Mouse (Mus musculus): ENCODE data around the gene Cyp4a32. TPM values are rescaled to one million over a fixed set of nuclear protein-coding genes. Genes with fewer than 3 reads are reported as not detected.
A peak's percentile ranks its signal among the peaks of the same experiment; 100 is the strongest.
"Not testable (repeated sequence)": the region's sequence is repeated elsewhere in the genome, so short reads cannot be mapped to it uniquely, and the experiment has no call there.

Gene Cyp4a32
- total RNA-seq, 2 experiments from 2014 or later = not detected

GRCm38 (mm10) chr4:115655841-115656534 lies 55.2 kb downstream of the Cyp4a32 start:
- not testable (repeated sequence) for ATAC-seq (ENCODE audit: poor library complexity, severe bottlenecking)

- ATAC-seq (ENCODE audit: poor library complexity, severe bottlenecking) = not testable (repeated sequence)
These were observed 55.8 kb downstream of the Cyp4a32 start for GRCm38 (mm10) chr4:115656535-115656922.

GRCm38 (mm10) chr4:115657104-115657866 lies 56.5 kb downstream of the Cyp4a32 start:
- ATAC-seq (ENCODE audit: poor library complexity, severe bottlenecking) = peak; percentile 24; the same call in 1 of the 2 replicates

- ATAC-seq (ENCODE audit: poor library complexity, severe bottlenecking) = no peak
These were observed 57.1 kb downstream of the Cyp4a32 start for GRCm38 (mm10) chr4:115657867-115658249.

GRCm38 (mm10) chr4:115659190-115659589 lies 58.4 kb downstream of the Cyp4a32 start:
- ATAC-seq (ENCODE audit: poor library complexity, severe bottlenecking) = no peak

Other genes starting within 250 kb of the Cyp4a32 start
- gene Cyp4a12b, start 189.3 kb upstream of the Cyp4a32 start, total RNA-seq (2015) = not detected in 2 replicates
- not detected in 2 replicates for gene Cyp4a12b, start 189.3 kb upstream of the Cyp4a32 start, total RNA-seq (2017)
- not detected in 2 replicates for gene Cyp4a30b, start 148.4 kb upstream of the Cyp4a32 start, total RNA-seq (2015)
- not detected in 2 replicates for gene Cyp4a30b, start 148.4 kb upstream of the Cyp4a32 start, total RNA-seq (2017)
- gene Cyp4a14, start 104.8 kb upstream of the Cyp4a32 start, total RNA-seq (2015) = not detected in 2 replicates
- not detected in 2 replicates for gene Cyp4a14, start 104.8 kb upstream of the Cyp4a32 start, total RNA-seq (2017)
- not detected in 2 replicates for gene Cyp4a10, start 82.7 kb upstream of the Cyp4a32 start, total RNA-seq (2015)
- gene Cyp4a10, start 82.7 kb upstream of the Cyp4a32 start, total RNA-seq (2017) = not detected in 2 replicates
- gene Cyp4a31, start 37.3 kb upstream of the Cyp4a32 start, total RNA-seq (2015) = not detected in 2 replicates
- gene Cyp4a31, start 37.3 kb upstream of the Cyp4a32 start, total RNA-seq (2017) = not detected in 2 replicates
- gene Cyp4b1, start 46.8 kb downstream of the Cyp4a32 start, total RNA-seq (2015) = not detected in 2 replicates
- gene Cyp4b1, start 46.8 kb downstream of the Cyp4a32 start, total RNA-seq (2017) = not detected in 2 replicates
- 45.3 and 45.4 TPM in 2 replicates for gene Efcab14, start 136.8 kb downstream of the Cyp4a32 start, total RNA-seq (2015)
- 27.7 and 28.5 TPM in 2 replicates for gene Efcab14, start 136.8 kb downstream of the Cyp4a32 start, total RNA-seq (2017)
- gene Tex38, start 180.0 kb downstream of the Cyp4a32 start, total RNA-seq (2015) = not detected in 2 replicates
- not detected in 2 replicates for gene Tex38, start 180.0 kb downstream of the Cyp4a32 start, total RNA-seq (2017)
- 14.4 and 21.8 TPM in 2 replicates for gene Atpaf1, start 183.8 kb downstream of the Cyp4a32 start, total RNA-seq (2015)
- gene Atpaf1, start 183.8 kb downstream of the Cyp4a32 start, total RNA-seq (2017) = 5.8 and 7.5 TPM in 2 replicates
- gene Mob3c, start 227.1 kb downstream of the Cyp4a32 start, total RNA-seq (2015) = 6.2 and 8.3 TPM in 2 replicates
- 9.6 and 10.2 TPM in 2 replicates for gene Mob3c, start 227.1 kb downstream of the Cyp4a32 start, total RNA-seq (2017)
- gene Mknk1, start 238.2 kb downstream of the Cyp4a32 start, total RNA-seq (2015) = 45.8 and 48.6 TPM in 2 replicates
- gene Mknk1, start 238.2 kb downstream of the Cyp4a32 start, total RNA-seq (2017) = 103 and 116 TPM in 2 replicates

Data from megakaryocyte, adult 5-6 weeks (primary cell).